Mouse (Mus musculus): ENCODE data around the gene D630003M21Rik. TPM values are rescaled to one million over a fixed set of nuclear protein-coding genes. Genes with fewer than 3 reads are reported as not detected.

D630003M21Rik gene
- polyA plus RNA-seq, 2 experiments: 12.7 to 19.2 TPM

GRCm38 (mm10) chr2:158161761-158162160 is 67.3 kb downstream of the D630003M21Rik start:
- no peak for TF ChIP-seq POLR2A (IDR thresholded peaks at IDR 0.05; ENCODE audit: borderline replicate concordance, extremely low read depth, insufficient read depth, insufficient read length)
- Histone ChIP-seq H3K27me3 (ENCODE audit: control insufficient read depth, insufficient read depth, low read length) (no peaks in the 10 kb centered on the region), H3K9me3 (ENCODE audit: control insufficient read depth, low read length) (no peaks in the 10 kb centered on the region), H3K4me3 (replicated peaks; ENCODE audit: low read length) (no peak overlapping the region), H3K27ac (replicated peaks; ENCODE audit: low read depth, low read length) (no peak overlapping the region), H3K36me3 (ENCODE audit: control insufficient read depth, insufficient read depth, low read length) (no peaks in the 10 kb centered on the region), H3K9ac (ENCODE audit: low read depth, low read length, severe bottlenecking) (no peak overlapping the region), H3K4me1 (ENCODE audit: control insufficient read depth, insufficient read depth, low read length) (no peaks in the 10 kb centered on the region), H3K4me2 (replicated peaks; ENCODE audit: low read depth, low read length, severe bottlenecking) (no peak overlapping the region)
- DNase-seq (ENCODE audit: low spot score) (no peak), ATAC-seq (ENCODE audit: low FRiP score, low read depth) (no peak)
- WGBS: 82% methylated on average over 6 of the region's 6 CpGs

GRCm38 (mm10) chr2:158159376-158160235 is 69.4 kb downstream of the D630003M21Rik start:
- H3K27ac ChIP-seq (replicated peaks; ENCODE audit: low read depth, low read length): no peak overlapping the region
- DNase-seq (ENCODE audit: low spot score): no peak
- 49% methylated on average over 7 of the region's 7 CpGs for WGBS
- no peak overlapping the region for H3K9ac ChIP-seq (ENCODE audit: low read depth, low read length, severe bottlenecking)
- peaks cover 2% of the 10 kb centered on the region; the same call in 1 of the 2 replicates for H3K4me1 ChIP-seq (ENCODE audit: control insufficient read depth, insufficient read depth, low read length)
- no peaks in the 10 kb centered on the region for H3K9me3 ChIP-seq (ENCODE audit: control insufficient read depth, low read length)
- H3K4me3 ChIP-seq (replicated peaks; ENCODE audit: low read length): no peak overlapping the region
- H3K36me3 ChIP-seq (ENCODE audit: control insufficient read depth, insufficient read depth, low read length): no peaks in the 10 kb centered on the region
- ATAC-seq (ENCODE audit: low FRiP score, low read depth): no peak
- H3K4me2 ChIP-seq (replicated peaks; ENCODE audit: low read depth, low read length, severe bottlenecking): no peak overlapping the region
- H3K27me3 ChIP-seq (ENCODE audit: control insufficient read depth, insufficient read depth, low read length): no peaks in the 10 kb centered on the region
- TF ChIP-seq POLR2A (IDR thresholded peaks at IDR 0.05; ENCODE audit: borderline replicate concordance, extremely low read depth, insufficient read depth, insufficient read length): no peak

- ATAC-seq (ENCODE audit: low FRiP score, low read depth): no peak
- H3K27me3 ChIP-seq (ENCODE audit: control insufficient read depth, insufficient read depth, low read length): no peaks in the 10 kb centered on the region
- DNase-seq (ENCODE audit: low spot score): no peak
- H3K4me2 ChIP-seq (replicated peaks; ENCODE audit: low read depth, low read length, severe bottlenecking): no peak overlapping the region
- 67% methylated on average over 8 of the region's 8 CpGs for WGBS
- peaks cover 11% of the 10 kb centered on the region for H3K4me1 ChIP-seq (ENCODE audit: control insufficient read depth, insufficient read depth, low read length)
- no peaks in the 10 kb centered on the region for H3K9me3 ChIP-seq (ENCODE audit: control insufficient read depth, low read length)
- H3K36me3 ChIP-seq (ENCODE audit: control insufficient read depth, insufficient read depth, low read length): no peaks in the 10 kb centered on the region
- H3K9ac ChIP-seq (ENCODE audit: low read depth, low read length, severe bottlenecking): no peak overlapping the region
- TF ChIP-seq POLR2A (IDR thresholded peaks at IDR 0.05; ENCODE audit: borderline replicate concordance, extremely low read depth, insufficient read depth, insufficient read length): no peak
- no peak overlapping the region for H3K4me3 ChIP-seq (replicated peaks; ENCODE audit: low read length)
- no peak overlapping the region for H3K27ac ChIP-seq (replicated peaks; ENCODE audit: low read depth, low read length)
Measured at GRCm38 (mm10) chr2:158157654-158158053, 71.4 kb downstream of the D630003M21Rik start.

- DNase-seq (ENCODE audit: low spot score) (no peak), ATAC-seq (ENCODE audit: low FRiP score, low read depth) (no peak)
- H3K4me2 ChIP-seq (replicated peaks; ENCODE audit: low read depth, low read length, severe bottlenecking): no peak overlapping the region
- H3K4me1 ChIP-seq (ENCODE audit: control insufficient read depth, insufficient read depth, low read length): peaks cover 11% of the 10 kb centered on the region
- WGBS: 90% methylated on average over 9 of the region's 9 CpGs
- no peaks in the 10 kb centered on the region for H3K27me3 ChIP-seq (ENCODE audit: control insufficient read depth, insufficient read depth, low read length)
- no peaks in the 10 kb centered on the region for H3K9me3 ChIP-seq (ENCODE audit: control insufficient read depth, low read length)
- no peak overlapping the region for H3K4me3 ChIP-seq (replicated peaks; ENCODE audit: low read length)
- no peak overlapping the region for H3K9ac ChIP-seq (ENCODE audit: low read depth, low read length, severe bottlenecking)
- TF ChIP-seq POLR2A (IDR thresholded peaks at IDR 0.05; ENCODE audit: borderline replicate concordance, extremely low read depth, insufficient read depth, insufficient read length): no peak
- no peak overlapping the region for H3K27ac ChIP-seq (replicated peaks; ENCODE audit: low read depth, low read length)
- no peaks in the 10 kb centered on the region for H3K36me3 ChIP-seq (ENCODE audit: control insufficient read depth, insufficient read depth, low read length)
Measured at GRCm38 (mm10) chr2:158156487-158156886, 72.5 kb downstream of the D630003M21Rik start.

- no peak for DNase-seq (ENCODE audit: low spot score)
- Histone ChIP-seq H3K4me2 (replicated peaks; ENCODE audit: low read depth, low read length, severe bottlenecking) (no peak overlapping the region), H3K27me3 (ENCODE audit: control insufficient read depth, insufficient read depth, low read length) (no peaks in the 10 kb centered on the region), H3K4me3 (replicated peaks; ENCODE audit: low read length) (no peak overlapping the region), H3K9me3 (ENCODE audit: control insufficient read depth, low read length) (0 out of 2 replicates have a peak, but pooled peaks cover 4% of the 10 kb centered on the region), H3K4me1 (ENCODE audit: control insufficient read depth, insufficient read depth, low read length) (peaks cover 11% of the 10 kb centered on the region), H3K9ac (ENCODE audit: low read depth, low read length, severe bottlenecking) (no peak overlapping the region), H3K27ac (replicated peaks; ENCODE audit: low read depth, low read length) (no peak overlapping the region), H3K36me3 (ENCODE audit: control insufficient read depth, insufficient read depth, low read length) (no peaks in the 10 kb centered on the region)
- WGBS: 75% methylated on average over 2 of the region's 2 CpGs
- TF ChIP-seq POLR2A (IDR thresholded peaks at IDR 0.05; ENCODE audit: borderline replicate concordance, extremely low read depth, insufficient read depth, insufficient read length): no peak
- ATAC-seq (ENCODE audit: low FRiP score, low read depth): no peak
Measured at GRCm38 (mm10) chr2:158155615-158156014, 73.4 kb downstream of the D630003M21Rik start.

Measured in limb, embryonic 14.5 days (tissue).